Mouse (Mus musculus): ENCODE results near the gene Yrdc. TPM values are rescaled to one million over a fixed set of nuclear protein-coding genes. Genes with fewer than 3 reads are reported as not detected.

The Yrdc gene
- total RNA-seq, 2 experiments from 2014 or later, result 24.5 to 26.6 TPM

Other genes starting within 250 kb of the Yrdc start
- gene 3100002H09Rik, start 239.9 kb upstream of the Yrdc start, total RNA-seq (2021), result 1 to 10 TPM in 1 of 2 experiments, under 1 TPM in 1; 0.94 to 1.7 TPM
- 10 to 100 TPM; 48.6 to 55.5 TPM for gene Pou3f1, start 193.9 kb upstream of the Yrdc start, total RNA-seq (2021)
- gene Utp11, start 157.1 kb upstream of the Yrdc start, total RNA-seq (2021), result 10 to 100 TPM; 17.8 to 18.5 TPM
- 1 to 10 TPM; 4.3 to 5.0 TPM for gene Fhl3, start 150.0 kb upstream of the Yrdc start, total RNA-seq (2021)
- 10 to 100 TPM; 36.8 to 41.3 TPM for gene Sf3a3, start 135.9 kb upstream of the Yrdc start, total RNA-seq (2021)
- gene Inpp5b, start 108.8 kb upstream of the Yrdc start, total RNA-seq (2021), result 10 to 100 TPM; 37.8 to 38.9 TPM
- 10 to 100 TPM; 20.6 to 24.1 TPM for gene Mtf1, start 48.6 kb upstream of the Yrdc start, total RNA-seq (2021)
- 100 to 1,000 TPM; 107 to 115 TPM for gene 1110065P20Rik, start 517 bp downstream of the Yrdc start, total RNA-seq (2021)
- gene Maneal, start 11.5 kb downstream of the Yrdc start, total RNA-seq (2021), result 10 to 100 TPM; 43.5 to 48.3 TPM
- gene Epha10, start 30.2 kb downstream of the Yrdc start, total RNA-seq (2021), result 10 to 100 TPM; 12.8 to 16.9 TPM
- 10 to 100 TPM; 19.0 to 21.8 TPM for gene 9930104L06Rik, start 86.4 kb downstream of the Yrdc start, total RNA-seq (2021)
- gene Cdca8, start 88.6 kb downstream of the Yrdc start, total RNA-seq (2021), result 1 to 10 TPM; 5.4 to 6.2 TPM
- 10 to 100 TPM; 13.7 to 16.4 TPM for gene Rspo1, start 135.8 kb downstream of the Yrdc start, total RNA-seq (2021)
- gene Gnl2, start 165.9 kb downstream of the Yrdc start, total RNA-seq (2021), result 10 to 100 TPM; 73.5 to 74.9 TPM
- gene Dnali1, start 215.0 kb downstream of the Yrdc start, total RNA-seq (2021), result 1 to 10 TPM; 1.4 to 1.6 TPM
- gene Snip1, start 216.0 kb downstream of the Yrdc start, total RNA-seq (2021), result 10 to 100 TPM; 12.9 TPM
- gene Meaf6, start 234.5 kb downstream of the Yrdc start, total RNA-seq (2021), result 100 to 1,000 TPM; 130 to 134 TPM